Mouse (Mus musculus) forebrain, embryonic 13.5 days (tissue): ENCODE measurements at regions not wholly inside any gene's neighbourhood (a gene's known extent, or its start where the extent isn't known, plus 50 kb on each side); places are given as distances from the start of the nearest gene placed in this dataset.

Experiments
- ATAC-seq: fragments of 200-750 bp; cut with Nextera tagmentation; 2 replicates; pipeline ENCODE4 v1.8.0; 2017
- H3K27ac ChIP-seq: fragments of 300-500 bp; sonication (generic); 2 replicates; pipeline ENCODE4 v1.5.1; 2015; ENCODE audit warnings: inconsistent platforms, mild to moderate bottlenecking, moderate library complexity
- H3K27me3 ChIP-seq: fragments of 300-500 bp; sonication (generic); 2 replicates; pipeline ENCODE4 v1.6.1; 2015; ENCODE audit warnings: mild to moderate bottlenecking, inconsistent platforms
- H3K36me3 ChIP-seq: fragments of 300-500 bp; sonication (generic); 2 replicates; pipeline ENCODE4 v1.6.1; 2015; ENCODE audit warnings: mild to moderate bottlenecking, inconsistent platforms; ENCODE audit not compliant: poor library complexity, severe bottlenecking
- H3K4me1 ChIP-seq: fragments of 300-500 bp; sonication (generic); 2 replicates; pipeline ENCODE4 v1.6.1; 2015; ENCODE audit warnings: inconsistent platforms
- H3K4me2 ChIP-seq: fragments of 300-500 bp; sonication (generic); 2 replicates; pipeline ENCODE4 v1.6.1; 2015; ENCODE audit warnings: inconsistent platforms, mild to moderate bottlenecking, moderate library complexity
- H3K4me3 ChIP-seq: fragments of 300-500 bp; sonication (generic); 2 replicates; pipeline ENCODE4 v1.5.1; 2015; ENCODE audit warnings: mild to moderate bottlenecking, inconsistent platforms
- H3K9ac ChIP-seq: fragments of 300-500 bp; sonication (generic); 2 replicates; pipeline ENCODE4 v1.6.1; 2015; ENCODE audit warnings: mild to moderate bottlenecking, inconsistent platforms
- H3K9me3 ChIP-seq: fragments of 300-500 bp; sonication (generic); replicated peaks from 2 replicates; pipeline ENCODE4 v1.6.1; 2016; ENCODE audit warnings: inconsistent platforms
- whole genome bisulfite sequencing: fragments of 180-500 bp; shearing (Covaris S2); methylation state at CpG from one replicate; pipeline ENCODE4 v1.1.7; 2015; 5-methylcytosine and 5-hydroxymethylcytosine counted together

- no peak overlapping the region for H3K9ac ChIP-seq
- WGBS = 91% methylated on average over 6 of the region's 6 CpGs
- no peaks in the 10 kb centered on the region for H3K36me3 ChIP-seq
- H3K4me3 ChIP-seq = no peak overlapping the region
- no peaks in the 10 kb centered on the region for H3K27me3 ChIP-seq
- peak overlapping the region; percentile 84; the same call in 1 of the 2 replicates for H3K27ac ChIP-seq
- peaks cover 22% of the 10 kb centered on the region for H3K4me1 ChIP-seq
- no peak for ATAC-seq
- no peak overlapping the region for H3K4me2 ChIP-seq
- H3K9me3 ChIP-seq = no peaks in the 10 kb centered on the region
Observed at GRCm38 (mm10) chr7:90030486-90031250, 49.9 kb upstream of the Eed start.

GRCm38 (mm10) chr7:90033086-90033485, 52.3 kb upstream of the Eed start:
- Histone ChIP-seq H3K27ac (no peak overlapping the region), H3K4me2 (no peak overlapping the region), H3K9ac (no peak overlapping the region), H3K9me3 (no peaks in the 10 kb centered on the region), H3K36me3 (no peaks in the 10 kb centered on the region), H3K4me3 (no peak overlapping the region), H3K4me1 (peaks cover 22% of the 10 kb centered on the region), H3K27me3 (no peaks in the 10 kb centered on the region)
- no peak for ATAC-seq
- WGBS = 98% methylated on average over 2 of the region's 2 CpGs

- no peaks in the 10 kb centered on the region for H3K36me3 ChIP-seq
- H3K9ac ChIP-seq = no peak overlapping the region
- no peak overlapping the region for H3K4me3 ChIP-seq
- no peaks in the 10 kb centered on the region for H3K9me3 ChIP-seq
- peaks cover 20% of the 10 kb centered on the region for H3K4me1 ChIP-seq
- no peaks in the 10 kb centered on the region for H3K27me3 ChIP-seq
- ATAC-seq = no peak
- WGBS = 94% methylated on average over 9 of the region's 9 CpGs
- H3K4me2 ChIP-seq = no peak overlapping the region
- H3K27ac ChIP-seq = no peak overlapping the region
Observed at GRCm38 (mm10) chr7:90033640-90034312, 53.0 kb upstream of the Eed start.

- H3K36me3 ChIP-seq = no peaks in the 10 kb centered on the region
- no peaks in the 10 kb centered on the region for H3K27me3 ChIP-seq
- no peak for ATAC-seq
- H3K9ac ChIP-seq = no peak overlapping the region
- H3K4me1 ChIP-seq = peaks cover 13% of the 10 kb centered on the region
- no peaks in the 10 kb centered on the region for H3K9me3 ChIP-seq
- H3K4me2 ChIP-seq = no peak overlapping the region
- no peak overlapping the region for H3K27ac ChIP-seq
- WGBS = 93% methylated on average over 3 of the region's 3 CpGs
- H3K4me3 ChIP-seq = no peak overlapping the region
Observed at GRCm38 (mm10) chr7:90034498-90034897, 53.7 kb upstream of the Eed start.

GRCm38 (mm10) chr7:90035396-90035795, 54.6 kb upstream of the Eed start:
- H3K4me2 ChIP-seq = no peak overlapping the region
- no peaks in the 10 kb centered on the region for H3K27me3 ChIP-seq
- 0 out of 2 replicates have a peak, but pooled peaks cover 4% of the 10 kb centered on the region for H3K4me1 ChIP-seq
- 70% methylated on average over 7 of the region's 7 CpGs for WGBS
- H3K36me3 ChIP-seq = no peaks in the 10 kb centered on the region
- H3K9me3 ChIP-seq = no peaks in the 10 kb centered on the region
- no peak overlapping the region for H3K9ac ChIP-seq
- no peak for ATAC-seq
- H3K27ac ChIP-seq = no peak overlapping the region
- H3K4me3 ChIP-seq = no peak overlapping the region

- H3K4me3 ChIP-seq = no peak overlapping the region
- H3K9ac ChIP-seq = no peak overlapping the region
- H3K9me3 ChIP-seq = no peaks in the 10 kb centered on the region
- no peaks in the 10 kb centered on the region for H3K27me3 ChIP-seq
- H3K36me3 ChIP-seq = no peaks in the 10 kb centered on the region
- no peak for ATAC-seq
- no peak overlapping the region for H3K27ac ChIP-seq
- 92% methylated on average over 4 of the region's 4 CpGs for WGBS
- H3K4me2 ChIP-seq = no peak overlapping the region
- H3K4me1 ChIP-seq = no peaks in the 10 kb centered on the region
Observed at GRCm38 (mm10) chr7:90037736-90038135, 57.0 kb upstream of the Eed start.

GRCm38 (mm10) chr7:90039504-90039903, 58.7 kb upstream of the Eed start:
- no peaks in the 10 kb centered on the region for H3K27me3 ChIP-seq
- H3K27ac ChIP-seq = no peak overlapping the region
- no peaks in the 10 kb centered on the region for H3K36me3 ChIP-seq
- H3K9me3 ChIP-seq = no peaks in the 10 kb centered on the region
- H3K9ac ChIP-seq = no peak overlapping the region
- no peak overlapping the region for H3K4me2 ChIP-seq
- 56% methylated on average over 9 of the region's 9 CpGs for WGBS
- H3K4me3 ChIP-seq = no peak overlapping the region
- ATAC-seq = peak; percentile 70
- H3K4me1 ChIP-seq = no peaks in the 10 kb centered on the region

GRCm38 (mm10) chr7:90040581-90041340, 60.0 kb upstream of the Eed start:
- no peak for ATAC-seq
- Histone ChIP-seq H3K27me3 (no peaks in the 10 kb centered on the region), H3K4me1 (no peaks in the 10 kb centered on the region), H3K27ac (no peak overlapping the region), H3K9ac (no peak overlapping the region), H3K4me2 (no peak overlapping the region), H3K4me3 (no peak overlapping the region), H3K36me3 (no peaks in the 10 kb centered on the region), H3K9me3 (no peaks in the 10 kb centered on the region)
- 63% methylated on average over 11 of the region's 11 CpGs for WGBS

GRCm38 (mm10) chr7:90041565-90042024, 60.8 kb upstream of the Eed start:
- no peak overlapping the region for H3K4me3 ChIP-seq
- H3K4me1 ChIP-seq = no peaks in the 10 kb centered on the region
- H3K4me2 ChIP-seq = no peak overlapping the region
- no peak overlapping the region for H3K27ac ChIP-seq
- no peak overlapping the region for H3K9ac ChIP-seq
- H3K9me3 ChIP-seq = no peaks in the 10 kb centered on the region
- H3K36me3 ChIP-seq = no peaks in the 10 kb centered on the region
- 71% methylated on average over 5 of the region's 5 CpGs for WGBS
- ATAC-seq = no peak
- no peaks in the 10 kb centered on the region for H3K27me3 ChIP-seq

GRCm38 (mm10) chr7:90042364-90042763, 61.6 kb upstream of the Eed start:
- Histone ChIP-seq H3K27ac (no peak overlapping the region), H3K4me2 (no peak overlapping the region), H3K4me1 (no peaks in the 10 kb centered on the region), H3K4me3 (no peak overlapping the region), H3K27me3 (no peaks in the 10 kb centered on the region), H3K9me3 (no peaks in the 10 kb centered on the region), H3K36me3 (no peaks in the 10 kb centered on the region), H3K9ac (no peak overlapping the region)
- no peak for ATAC-seq
- WGBS = 84% methylated on average over 7 of the region's 7 CpGs

GRCm38 (mm10) chr7:90043526-90043925, 62.7 kb upstream of the Eed start:
- Histone ChIP-seq H3K4me1 (no peaks in the 10 kb centered on the region), H3K4me2 (no peak overlapping the region), H3K27me3 (no peaks in the 10 kb centered on the region), H3K36me3 (no peaks in the 10 kb centered on the region), H3K9me3 (no peaks in the 10 kb centered on the region), H3K9ac (no peak overlapping the region), H3K4me3 (no peak overlapping the region), H3K27ac (no peak overlapping the region)
- WGBS = 84% methylated on average over 8 of the region's 8 CpGs
- ATAC-seq = no peak

GRCm38 (mm10) chr7:90044100-90044698, 63.4 kb upstream of the Eed start:
- ATAC-seq = no peak
- WGBS = 94% methylated on average over 4 of the region's 4 CpGs
- no peak overlapping the region for H3K27ac ChIP-seq
- H3K9me3 ChIP-seq = no peaks in the 10 kb centered on the region
- H3K4me3 ChIP-seq = no peak overlapping the region
- no peak overlapping the region for H3K4me2 ChIP-seq
- no peaks in the 10 kb centered on the region for H3K27me3 ChIP-seq
- H3K4me1 ChIP-seq = no peaks in the 10 kb centered on the region
- no peaks in the 10 kb centered on the region for H3K36me3 ChIP-seq
- H3K9ac ChIP-seq = no peak overlapping the region
